Mouse (Mus musculus) heart, embryonic 12.5 days (tissue): ENCODE measurements at regions not wholly inside any gene's neighbourhood (a gene's known extent, or its start where the extent isn't known, plus 50 kb on each side); places are given as distances from the start of the nearest gene placed in this dataset.

Experiments used
- ATAC-seq: fragments of 200-750 bp; cut with Nextera tagmentation; 2 replicates; pipeline ENCODE4 v1.8.0; 2017; ENCODE audit warnings: moderate TSS enrichment, moderate library complexity; ENCODE audit not compliant: insufficient number of reproducible peaks, low FRiP score
- H3K27ac ChIP-seq: fragments of 300-500 bp; sonication (generic); 2 replicates; pipeline ENCODE4 v1.5.1; 2016; ENCODE audit warnings: mild to moderate bottlenecking, moderate library complexity; ENCODE audit not compliant: poor library complexity, severe bottlenecking
- H3K27me3 ChIP-seq: fragments of 300-500 bp; sonication (generic); replicated peaks from 2 replicates; pipeline ENCODE4 v1.6.1; 2016; ENCODE audit warnings: mild to moderate bottlenecking, moderate library complexity
- H3K36me3 ChIP-seq: fragments of 300-500 bp; sonication (generic); 2 replicates; pipeline ENCODE4 v1.6.1; 2016; ENCODE audit warnings: mild to moderate bottlenecking, moderate library complexity
- H3K4me1 ChIP-seq: fragments of 300-500 bp; sonication (generic); replicated peaks from 2 replicates; pipeline ENCODE4 v1.6.1; 2016; ENCODE audit warnings: mild to moderate bottlenecking
- H3K4me2 ChIP-seq: fragments of 300-500 bp; sonication (generic); 2 replicates; pipeline ENCODE4 v1.6.1; 2016; ENCODE audit warnings: mild to moderate bottlenecking, moderate library complexity
- H3K4me3 ChIP-seq: fragments of 300-500 bp; sonication (generic); 2 replicates; pipeline ENCODE4 v1.5.1; 2016; ENCODE audit warnings: mild to moderate bottlenecking
- H3K9ac ChIP-seq: fragments of 300-500 bp; sonication (generic); 2 replicates; pipeline ENCODE4 v1.6.1; 2016; ENCODE audit warnings: mild to moderate bottlenecking, moderate library complexity
- H3K9me3 ChIP-seq: fragments of 300-500 bp; sonication (generic); replicated peaks from 2 replicates; pipeline ENCODE4 v1.6.1; 2016; ENCODE audit warnings: mild to moderate bottlenecking, moderate library complexity
- WGBS: fragments of 180-500 bp; shearing (Covaris S2); methylation state at CpG from one replicate; pipeline ENCODE4 v1.1.7; 2016; 5-methylcytosine and 5-hydroxymethylcytosine counted together

- no peak for ATAC-seq
- Histone ChIP-seq H3K9ac (no peak overlapping the region), H3K27ac (no peak overlapping the region), H3K4me1 (no peaks in the 10 kb centered on the region; the same call in 1 of the 2 replicates), H3K4me3 (no peak overlapping the region), H3K9me3 (no peaks in the 10 kb centered on the region), H3K4me2 (no peak overlapping the region), H3K27me3 (no peaks in the 10 kb centered on the region), H3K36me3 (no peaks in the 10 kb centered on the region)
- 16% methylated on average over 9 of the region's 9 CpGs for WGBS
Observed at GRCm38 (mm10) chr5:106056631-106057030, 180.3 kb downstream of the Zfp326 start.

GRCm38 (mm10) chr5:106055221-106055620, 178.9 kb downstream of the Zfp326 start:
- no peak overlapping the region for H3K4me2 ChIP-seq
- H3K27ac ChIP-seq = no peak overlapping the region
- WGBS = 50% methylated on average over 8 of the region's 8 CpGs
- H3K4me1 ChIP-seq = no peaks in the 10 kb centered on the region; the same call in 1 of the 2 replicates
- H3K4me3 ChIP-seq = no peak overlapping the region
- no peaks in the 10 kb centered on the region for H3K27me3 ChIP-seq
- no peaks in the 10 kb centered on the region for H3K9me3 ChIP-seq
- no peaks in the 10 kb centered on the region for H3K36me3 ChIP-seq
- H3K9ac ChIP-seq = no peak overlapping the region
- no peak for ATAC-seq

- H3K36me3 ChIP-seq = no peaks in the 10 kb centered on the region
- no peaks in the 10 kb centered on the region for H3K4me1 ChIP-seq
- ATAC-seq = no peak
- no peaks in the 10 kb centered on the region for H3K27me3 ChIP-seq
- no peaks in the 10 kb centered on the region for H3K9me3 ChIP-seq
- WGBS = 83% methylated on average over 8 of the region's 8 CpGs
- H3K27ac ChIP-seq = no peak overlapping the region
- H3K9ac ChIP-seq = no peak overlapping the region
- no peak overlapping the region for H3K4me2 ChIP-seq
- no peak overlapping the region for H3K4me3 ChIP-seq
Observed at GRCm38 (mm10) chr5:106051026-106051425, 174.7 kb downstream of the Zfp326 start.

GRCm38 (mm10) chr5:106044878-106045585, 168.7 kb downstream of the Zfp326 start:
- H3K27me3 ChIP-seq = no peaks in the 10 kb centered on the region
- no peak overlapping the region for H3K9ac ChIP-seq
- no peaks in the 10 kb centered on the region for H3K4me1 ChIP-seq
- no peak overlapping the region for H3K4me3 ChIP-seq
- H3K36me3 ChIP-seq = no peaks in the 10 kb centered on the region
- no peak overlapping the region for H3K27ac ChIP-seq
- ATAC-seq = no peak
- H3K9me3 ChIP-seq = no peaks in the 10 kb centered on the region
- H3K4me2 ChIP-seq = no peak overlapping the region
- 82% methylated on average over 12 of the region's 12 CpGs for WGBS

- Histone ChIP-seq H3K27ac (no peak overlapping the region), H3K4me3 (no peak overlapping the region), H3K9ac (no peak overlapping the region), H3K9me3 (no peaks in the 10 kb centered on the region), H3K27me3 (no peaks in the 10 kb centered on the region), H3K36me3 (no peaks in the 10 kb centered on the region), H3K4me2 (no peak overlapping the region), H3K4me1 (no peaks in the 10 kb centered on the region)
- no peak for ATAC-seq
- 90% methylated on average over 18 of the region's 18 CpGs for WGBS
Observed at GRCm38 (mm10) chr5:106038321-106038720, 162.0 kb downstream of the Zfp326 start.

GRCm38 (mm10) chr5:106036176-106036575, 159.8 kb downstream of the Zfp326 start:
- Histone ChIP-seq H3K9ac (no peak overlapping the region), H3K27me3 (no peaks in the 10 kb centered on the region), H3K4me1 (no peaks in the 10 kb centered on the region), H3K4me2 (no peak overlapping the region), H3K36me3 (no peaks in the 10 kb centered on the region), H3K27ac (no peak overlapping the region), H3K4me3 (no peak overlapping the region), H3K9me3 (no peaks in the 10 kb centered on the region)
- 50% methylated on average over 6 of the region's 6 CpGs for WGBS
- ATAC-seq = no peak

- Histone ChIP-seq H3K4me2 (no peak overlapping the region), H3K4me1 (no peaks in the 10 kb centered on the region), H3K9me3 (no peaks in the 10 kb centered on the region), H3K4me3 (no peak overlapping the region), H3K9ac (no peak overlapping the region), H3K27ac (no peak overlapping the region), H3K36me3 (no peaks in the 10 kb centered on the region), H3K27me3 (no peaks in the 10 kb centered on the region)
- 76% methylated on average over 4 of the region's 4 CpGs for WGBS
- ATAC-seq = no peak
Observed at GRCm38 (mm10) chr5:106032956-106033355, 156.6 kb downstream of the Zfp326 start.

GRCm38 (mm10) chr5:106026861-106027260, 150.5 kb downstream of the Zfp326 start:
- H3K27ac ChIP-seq = no peak overlapping the region
- no peaks in the 10 kb centered on the region for H3K4me1 ChIP-seq
- WGBS = 63% methylated on average over 2 of the region's 2 CpGs
- H3K4me3 ChIP-seq = no peak overlapping the region
- H3K4me2 ChIP-seq = no peak overlapping the region
- no peak overlapping the region for H3K9ac ChIP-seq
- ATAC-seq = no peak
- no peaks in the 10 kb centered on the region for H3K27me3 ChIP-seq
- H3K36me3 ChIP-seq = no peaks in the 10 kb centered on the region
- H3K9me3 ChIP-seq = no peaks in the 10 kb centered on the region

GRCm38 (mm10) chr5:106004292-106004917, 128.0 kb downstream of the Zfp326 start:
- Histone ChIP-seq H3K9ac (no peak overlapping the region), H3K9me3 (peaks cover 6% of the 10 kb centered on the region; the same call in 1 of the 2 replicates), H3K4me3 (no peak overlapping the region), H3K4me2 (no peak overlapping the region), H3K27me3 (peaks cover 9% of the 10 kb centered on the region; the same call in 1 of the 2 replicates), H3K4me1 (no peaks in the 10 kb centered on the region), H3K27ac (no peak overlapping the region), H3K36me3 (no peaks in the 10 kb centered on the region)
- 63% methylated on average over 16 of the region's 16 CpGs for WGBS
- ATAC-seq = no peak

- Histone ChIP-seq H3K4me2 (no peak overlapping the region), H3K36me3 (no peaks in the 10 kb centered on the region)
- ATAC-seq = no peak
Observed at GRCm38 (mm10) chr5:106003321-106004291, 127.2 kb downstream of the Zfp326 start.

GRCm38 (mm10) chr5:106002330-106002729, 126.0 kb downstream of the Zfp326 start:
- peaks cover 4% of the 10 kb centered on the region; the same call in 1 of the 2 replicates for H3K9me3 ChIP-seq
- 21% methylated on average over 7 of the region's 7 CpGs for WGBS

More at GRCm38 (mm10) chr5:106003321-106004291, 127.2 kb downstream of the Zfp326 start:
- H3K27ac ChIP-seq = no peak overlapping the region
- H3K9ac ChIP-seq = no peak overlapping the region
- WGBS = 64% methylated on average over 28 of the region's 28 CpGs
- H3K4me3 ChIP-seq = no peak overlapping the region
- H3K9me3 ChIP-seq = peaks cover 6% of the 10 kb centered on the region; the same call in 1 of the 2 replicates
- H3K4me1 ChIP-seq = no peaks in the 10 kb centered on the region
- H3K27me3 ChIP-seq = peaks cover 9% of the 10 kb centered on the region; the same call in 1 of the 2 replicates

More at GRCm38 (mm10) chr5:106002330-106002729, 126.0 kb downstream of the Zfp326 start:
- Histone ChIP-seq H3K4me2 (no peak overlapping the region), H3K4me3 (no peak overlapping the region), H3K4me1 (no peaks in the 10 kb centered on the region), H3K27me3 (peaks cover 9% of the 10 kb centered on the region; the same call in 1 of the 2 replicates), H3K9ac (no peak overlapping the region), H3K27ac (no peak overlapping the region), H3K36me3 (no peaks in the 10 kb centered on the region)
- no peak for ATAC-seq
